Mouse (Mus musculus): ENCODE data around the gene Unc119b.
A peak's percentile ranks its signal among the peaks of the same experiment; 100 is the strongest.
"Not testable (repeated sequence)": the region's sequence is repeated elsewhere in the genome, so short reads cannot be mapped to it uniquely, and the experiment has no call there.

Gene Unc119b

GRCm38 (mm10) chr5:115158040-115158983 is 23.5 kb upstream of the Unc119b start, which contains the start of gene Mlec:
Mlec (minus strand) TSS chr5:115158179.
- DNase-seq (ENCODE audit: low read depth in 1 of 2, low spot score in 2 of 2): peak; percentile 98 to 99

- DNase-seq (ENCODE audit: low read depth in 1 of 2, low spot score in 2 of 2): no peak
Observed at GRCm38 (mm10) chr5:115156933-115157589, 22.3 kb upstream of the Unc119b start.

- DNase-seq (ENCODE audit: low read depth in 1 of 2, low spot score in 2 of 2): no peak
Observed at GRCm38 (mm10) chr5:115156401-115156800, 21.6 kb upstream of the Unc119b start.

- peak in 1 of 2 experiments; percentile 50 for DNase-seq (ENCODE audit: low read depth in 1 of 2, low spot score in 2 of 2)
Observed at GRCm38 (mm10) chr5:115155831-115156230, 21.1 kb upstream of the Unc119b start.

- DNase-seq (ENCODE audit: low read depth in 1 of 2, low spot score in 2 of 2): no peak
Observed at GRCm38 (mm10) chr5:115155156-115155631, 20.4 kb upstream of the Unc119b start.

GRCm38 (mm10) chr5:115152132-115152956 is 17.6 kb upstream of the Unc119b start:
- no peak for DNase-seq (ENCODE audit: low read depth in 1 of 2, low spot score in 2 of 2)

- no peak for DNase-seq (ENCODE audit: low read depth in 1 of 2, low spot score in 2 of 2)
Observed at GRCm38 (mm10) chr5:115151457-115151856, 16.7 kb upstream of the Unc119b start.

- DNase-seq (ENCODE audit: low read depth in 1 of 2, low spot score in 2 of 2): no peak
Observed at GRCm38 (mm10) chr5:115150991-115151390, 16.2 kb upstream of the Unc119b start.

- DNase-seq (ENCODE audit: low read depth in 1 of 2, low spot score in 2 of 2): no peak
Observed at GRCm38 (mm10) chr5:115149675-115150459, 15.1 kb upstream of the Unc119b start.

GRCm38 (mm10) chr5:115148872-115149271 is 14.1 kb upstream of the Unc119b start:
- not testable (repeated sequence) for DNase-seq (ENCODE audit: low read depth in 1 of 2, low spot score in 2 of 2)

GRCm38 (mm10) chr5:115148378-115148777 is 13.6 kb upstream of the Unc119b start:
- DNase-seq (ENCODE audit: low read depth in 1 of 2, low spot score in 2 of 2): no peak

- DNase-seq (ENCODE audit: low read depth in 1 of 2, low spot score in 2 of 2): no peak
Observed at GRCm38 (mm10) chr5:115147388-115147787, 12.6 kb upstream of the Unc119b start.

- DNase-seq (ENCODE audit: low read depth in 1 of 2, low spot score in 2 of 2): no peak
Observed at GRCm38 (mm10) chr5:115146747-115147130, 12.0 kb upstream of the Unc119b start.

GRCm38 (mm10) chr5:115145976-115146746 is 11.4 kb upstream of the Unc119b start:
- no peak for DNase-seq (ENCODE audit: low read depth in 1 of 2, low spot score in 2 of 2)

GRCm38 (mm10) chr5:115145253-115145968 is 10.6 kb upstream of the Unc119b start:
- no peak for DNase-seq (ENCODE audit: low read depth in 1 of 2, low spot score in 2 of 2)

- no peak for DNase-seq (ENCODE audit: low read depth in 1 of 2, low spot score in 2 of 2)
Observed at GRCm38 (mm10) chr5:115144471-115144870, 9.7 kb upstream of the Unc119b start.

- no peak for DNase-seq (ENCODE audit: low read depth in 1 of 2, low spot score in 2 of 2)
Observed at GRCm38 (mm10) chr5:115143552-115143951, 8.8 kb upstream of the Unc119b start.

GRCm38 (mm10) chr5:115142166-115142697 is 7.5 kb upstream of the Unc119b start:
- DNase-seq (ENCODE audit: low read depth in 1 of 2, low spot score in 2 of 2): no peak

GRCm38 (mm10) chr5:115140726-115141125 is 6.0 kb upstream of the Unc119b start:
- DNase-seq (ENCODE audit: low read depth in 1 of 2, low spot score in 2 of 2): no peak

Measured in monocyte, adult 2 months (primary cell).